Mouse (Mus musculus): ENCODE results near the gene Grk2.

The Grk2 gene

GRCm38 (mm10) chr19:4298322-4299121 is 7.5 kb downstream of the Grk2 start:
- no peak for TF ChIP-seq GATA4 (IDR thresholded peaks at IDR 0.05; ENCODE audit: insufficient replicate concordance, low read length)

GRCm38 (mm10) chr19:4297851-4298250 is 8.2 kb downstream of the Grk2 start:
- no peak for TF ChIP-seq GATA4 (IDR thresholded peaks at IDR 0.05; ENCODE audit: insufficient replicate concordance, low read length)

- TF ChIP-seq GATA4 (IDR thresholded peaks at IDR 0.05; ENCODE audit: insufficient replicate concordance, low read length), result no peak
These were observed 9.4 kb downstream of the Grk2 start for GRCm38 (mm10) chr19:4296611-4297010.

GRCm38 (mm10) chr19:4295391-4295790 is 10.6 kb downstream of the Grk2 start:
- no peak for TF ChIP-seq GATA4 (IDR thresholded peaks at IDR 0.05; ENCODE audit: insufficient replicate concordance, low read length)

GRCm38 (mm10) chr19:4294381-4295097 is 11.5 kb downstream of the Grk2 start:
- no peak for TF ChIP-seq GATA4 (IDR thresholded peaks at IDR 0.05; ENCODE audit: insufficient replicate concordance, low read length)

- TF ChIP-seq GATA4 (IDR thresholded peaks at IDR 0.05; ENCODE audit: insufficient replicate concordance, low read length), result no peak
These were observed 14.9 kb downstream of the Grk2 start for GRCm38 (mm10) chr19:4291161-4291560.

GRCm38 (mm10) chr19:4290749-4291148 is 15.3 kb downstream of the Grk2 start:
- TF ChIP-seq GATA4 (IDR thresholded peaks at IDR 0.05; ENCODE audit: insufficient replicate concordance, low read length), result no peak

- no peak for TF ChIP-seq GATA4 (IDR thresholded peaks at IDR 0.05; ENCODE audit: insufficient replicate concordance, low read length)
These were observed 22.4 kb downstream of the Grk2 start for GRCm38 (mm10) chr19:4283653-4284052.

- TF ChIP-seq GATA4 (IDR thresholded peaks at IDR 0.05; ENCODE audit: insufficient replicate concordance, low read length), result no peak
These were observed 23.0 kb downstream of the Grk2 start, which contains the start of gene Ankrd13d for GRCm38 (mm10) chr19:4282898-4283553. TSS of gene Ankrd13d (minus strand) at chr19:4283137.

- TF ChIP-seq GATA4 (IDR thresholded peaks at IDR 0.05; ENCODE audit: insufficient replicate concordance, low read length), result no peak
These were observed 25.6 kb downstream of the Grk2 start for GRCm38 (mm10) chr19:4280425-4280824.

GRCm38 (mm10) chr19:4279487-4279886 is 26.5 kb downstream of the Grk2 start:
- no peak for TF ChIP-seq GATA4 (IDR thresholded peaks at IDR 0.05; ENCODE audit: insufficient replicate concordance, low read length)

- no peak for TF ChIP-seq GATA4 (IDR thresholded peaks at IDR 0.05; ENCODE audit: insufficient replicate concordance, low read length)
These were observed 35.0 kb downstream of the Grk2 start for GRCm38 (mm10) chr19:4270972-4271371.

- TF ChIP-seq GATA4 (IDR thresholded peaks at IDR 0.05; ENCODE audit: insufficient replicate concordance, low read length), result no peak
These were observed 35.8 kb downstream of the Grk2 start for GRCm38 (mm10) chr19:4270187-4270586.

- TF ChIP-seq GATA4 (IDR thresholded peaks at IDR 0.05; ENCODE audit: insufficient replicate concordance, low read length), result no peak; the same call in 1 of the 2 replicates
These were observed 37.3 kb downstream of the Grk2 start, which contains the start of gene Ssh3 for GRCm38 (mm10) chr19:4268566-4269361. TSS of gene Ssh3 (minus strand) at chr19:4269180.

GRCm38 (mm10) chr19:4265956-4266355 is 40.1 kb downstream of the Grk2 start:
- no peak for TF ChIP-seq GATA4 (IDR thresholded peaks at IDR 0.05; ENCODE audit: insufficient replicate concordance, low read length)

Measured in liver, adult (tissue).